ENCODE assay signal across 8 mouse cellular contexts in genomic region chr1:36070190-36070589, GRCm38 (mm10). TPM values are rescaled to one million over a fixed set of nuclear protein-coding genes. Genes with fewer than 3 reads are reported as not detected.
DNase-seq lines count a peak whose midpoint lies in the region; ATAC-seq and TF ChIP-seq lines count a peak whose summit lies in the region.

No protein-coding gene starts in this region.

- peak overlapping the region; percentile 85 for H3K4me3 ChIP-seq in heart, embryonic 10.5 days
- peak overlapping the region; percentile 78 for H3K4me3 ChIP-seq in limb, embryonic 14.5 days (replicated peaks; ENCODE audit: low read length)
- H3K4me3 ChIP-seq in stomach, embryonic 15.5 days (replicated peaks), result peak overlapping the region; percentile 90

- peak; percentile 63 for DNase-seq in heart, embryonic 10.5 days (ENCODE audit: low spot score)
- DNase-seq in heart, adult 8-10 months (ENCODE audit: low spot score), result no peak
- peak; percentile 21 for DNase-seq in urinary bladder, adult 2 months (ENCODE audit: low spot score)
- DNase-seq in urinary bladder, postnatal 36 days (ENCODE audit: low spot score in 2 of 2), result no peak
- DNase-seq in limb, embryonic 14.5 days (ENCODE audit: low spot score), result no peak
- DNase-seq in gastrocnemius, postnatal 25 days, result no peak
- DNase-seq in embryo, embryonic 11 days, result no peak

- 64% methylated on average over 6 of the region's 6 CpGs for WGBS in heart, embryonic 10.5 days
- WGBS in limb, embryonic 14.5 days, result 61% methylated on average over 6 of the region's 6 CpGs
- WGBS in stomach, embryonic 15.5 days, result 55% methylated on average over 6 of the region's 6 CpGs

- no peak for TF ChIP-seq POLR2A in limb, embryonic 14.5 days (IDR thresholded peaks at IDR 0.05; ENCODE audit: borderline replicate concordance, extremely low read depth, insufficient read depth, insufficient read length)

- no peaks in the 10 kb centered on the region for H3K9me3 ChIP-seq in heart, embryonic 10.5 days
- H3K9me3 ChIP-seq in limb, embryonic 14.5 days (ENCODE audit: control insufficient read depth, low read length), result no peaks in the 10 kb centered on the region
- no peaks in the 10 kb centered on the region for H3K9me3 ChIP-seq in stomach, embryonic 15.5 days

- 0 out of 2 replicates have a peak overlapping the region, but pooled peaks have one; percentile 90 for H3K27ac ChIP-seq in heart, embryonic 10.5 days
- H3K27ac ChIP-seq in limb, embryonic 14.5 days (replicated peaks; ENCODE audit: low read depth, low read length), result no peak overlapping the region
- H3K27ac ChIP-seq in stomach, embryonic 15.5 days, result no peak overlapping the region; the same call in 1 of the 2 replicates

- peak overlapping the region; percentile 73; the same call in 1 of the 2 replicates for H3K9ac ChIP-seq in limb, embryonic 14.5 days (ENCODE audit: low read depth, low read length, severe bottlenecking)
- no peak overlapping the region; the same call in 1 of the 2 replicates for H3K9ac ChIP-seq in stomach, embryonic 15.5 days

- peaks cover 19% of the 10 kb centered on the region for H3K36me3 ChIP-seq in heart, embryonic 10.5 days
- peaks cover 9% of the 10 kb centered on the region for H3K36me3 ChIP-seq in limb, embryonic 14.5 days (ENCODE audit: control insufficient read depth, insufficient read depth, low read length)
- no peaks in the 10 kb centered on the region for H3K36me3 ChIP-seq in stomach, embryonic 15.5 days

- H3K4me2 ChIP-seq in limb, embryonic 14.5 days (replicated peaks; ENCODE audit: low read depth, low read length, severe bottlenecking), result peak overlapping the region; percentile 98
- peak overlapping the region; percentile 92 for H3K4me2 ChIP-seq in stomach, embryonic 15.5 days

- H3K27me3 ChIP-seq in heart, embryonic 10.5 days (ENCODE audit: insufficient read depth, poor library complexity, severe bottlenecking), result peaks cover 8% of the 10 kb centered on the region; the same call in 1 of the 2 replicates
- H3K27me3 ChIP-seq in limb, embryonic 14.5 days (ENCODE audit: control insufficient read depth, insufficient read depth, low read length), result no peaks in the 10 kb centered on the region
- no peaks in the 10 kb centered on the region for H3K27me3 ChIP-seq in stomach, embryonic 15.5 days (replicated peaks)

- ATAC-seq in limb, embryonic 14.5 days (ENCODE audit: low FRiP score, low read depth), result no peak
- ATAC-seq in stomach, embryonic 15.5 days (ENCODE audit: insufficient read depth, low FRiP score, low read depth), result no peak

- peaks cover 78% of the 10 kb centered on the region for H3K4me1 ChIP-seq in heart, embryonic 10.5 days
- H3K4me1 ChIP-seq in limb, embryonic 14.5 days (ENCODE audit: control insufficient read depth, insufficient read depth, low read length), result peaks cover 50% of the 10 kb centered on the region
- peaks cover 52% of the 10 kb centered on the region for H3K4me1 ChIP-seq in stomach, embryonic 15.5 days

RNA-seq across cellular contexts. Expression of gene Hs6st1, which starts 2.0 kb away (rescaled TPM):
- polyA plus RNA-seq in heart, embryonic 10.5 days (2016; fragmentation: Nextera tagmentation; extraction: Ambion mirVana), result 3.5 and 5.7 TPM in 2 replicates
- 10 to 100 TPM; 20.3 to 24.4 (median 21.2) TPM for total RNA-seq in heart, adult 8-10 months (2022)
- 29.0 and 30.1 TPM in 2 replicates for polyA plus RNA-seq in urinary bladder, adult 2 months (2012; rRNA removed)
- 50.5 and 63.4 TPM in 2 replicates for polyA plus RNA-seq in limb, embryonic 14.5 days (2012; rRNA removed)
- polyA plus RNA-seq in limb, embryonic 14.5 days (2014; fragmentation: Nextera tagmentation; extraction: Ambion mirVana), result 14.9 and 19.3 TPM in 2 replicates
- polyA plus RNA-seq in stomach, embryonic 15.5 days (2015; fragmentation: Nextera tagmentation; extraction: Ambion mirVana), result 13.0 TPM in 2 replicates
- total RNA-seq in gastrocnemius, postnatal 25 days (2021), result 10 to 100 TPM; 20.0 to 20.8 TPM

Comparison
In these comparisons a context has a peak if more than half of its experiments do, and no peak if none do; other contexts are left out.
1. DNase-seq: peak in heart, embryonic 10.5 days (single experiment) and urinary bladder, adult 2 months (single experiment); none in heart, adult 8-10 months (single experiment), urinary bladder, postnatal 36 days (0 of 2), limb, embryonic 14.5 days (single experiment), gastrocnemius, postnatal 25 days (single experiment) and embryo, embryonic 11 days (single experiment).
2. Peak in every context shown above with its lines, with median percentiles within 50 percentile points of each other: H3K4me3 ChIP-seq.